8 mouse cellular contexts compared by ENCODE assay signal in the genomic region with DNA sequence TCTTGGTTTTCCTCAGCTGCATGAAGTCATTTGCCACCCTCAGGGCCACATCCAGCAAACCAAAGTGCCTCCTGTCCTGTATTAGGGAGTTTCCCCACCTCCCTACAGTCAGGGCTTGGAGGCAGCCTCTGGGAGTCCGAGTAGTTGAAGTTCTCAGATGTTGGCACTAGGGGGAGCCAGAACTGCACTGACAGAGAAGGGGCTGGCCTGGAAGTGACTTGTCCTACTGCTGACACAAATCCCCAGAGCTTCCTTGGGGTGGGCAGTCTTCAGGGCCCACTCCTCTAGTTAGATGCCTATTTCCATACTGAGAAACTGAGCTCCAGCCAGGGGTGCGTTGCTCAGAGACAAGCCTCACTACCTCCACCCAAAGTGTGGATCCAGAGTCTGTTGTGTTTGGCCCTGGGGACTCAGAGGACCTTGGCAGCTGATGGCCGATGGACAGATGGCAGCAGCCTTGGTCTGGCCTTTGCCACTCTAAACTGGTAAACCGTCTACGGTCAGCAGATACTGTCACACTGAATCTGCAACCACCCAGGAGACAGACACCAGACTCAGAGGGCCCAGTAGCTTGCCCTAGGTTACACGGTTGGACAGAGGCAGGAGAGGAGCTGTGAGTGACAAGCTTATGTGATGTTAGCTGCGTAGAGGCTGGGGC. TPM values are rescaled to one million over a fixed set of nuclear protein-coding genes. Genes with fewer than 3 reads are reported as not detected.
A peak's percentile ranks its signal among the peaks of the same experiment; 100 is the strongest.
DNase-seq lines count a peak whose midpoint lies in the region.

No protein-coding gene starts in this region.

- peak overlapping the region; percentile 11 for H3K4me3 ChIP-seq in megakaryocyte, embryonic 14.5 days (replicated peaks)

- peaks cover 2% of the 10 kb centered on the region for H3K27me3 ChIP-seq in megakaryocyte, embryonic 14.5 days (replicated peaks)

- intact Hi-C loops in left cerebral cortex, postnatal 10 days (cut with DNase I), result loop anchor here (1.0 kb wide), 1 partner anchor 57 kb away; no protein-coding TSS in a partner anchor

- peaks cover 94% of the 10 kb centered on the region for H3K4me1 ChIP-seq in megakaryocyte, embryonic 14.5 days

- H3K36me3 ChIP-seq in megakaryocyte, embryonic 14.5 days (replicated peaks; ENCODE audit: low read length), result peaks cover 42% of the 10 kb centered on the region

- DNase-seq in urinary bladder, adult 18-20 months (ENCODE audit: low spot score in 2 of 2), result peak; percentile 66 to 73
- DNase-seq in urinary bladder, postnatal 10 days (ENCODE audit: low spot score), result no peak
- peak; percentile 87 to 89 for DNase-seq in cerebellum, postnatal 14 days
- peak; percentile 77 for DNase-seq in gastrocnemius, postnatal 10 days
- DNase-seq in induced T-regulatory cell, adult 2 months (ENCODE audit: low read depth), result peak; percentile 89
- peak; percentile 63 to 84 for DNase-seq in left cerebral cortex, postnatal 10 days (ENCODE audit: extremely low spot score in 1 of 2, low spot score in 2 of 2)
- peak; percentile 63 for DNase-seq in spleen, adult 12 weeks (ENCODE audit: low spot score)

- no peaks in the 10 kb centered on the region for H3K9me3 ChIP-seq in megakaryocyte, embryonic 14.5 days

RNA-seq across cellular contexts. Expression of gene Ak1, which starts 10.3 kb away (rescaled TPM):
- total RNA-seq in gastrocnemius, postnatal 10 days (2021), result 1,000 to 10,000 TPM; 1,275 to 1,593 TPM
- 100 to 1,000 TPM; 156 TPM for total RNA-seq in left cerebral cortex, postnatal 10 days (2021)
- polyA plus RNA-seq in megakaryocyte, embryonic 14.5 days (2012; ENCODE audit: insufficient read depth, low replicate concordance), result 11.0 and 12.2 TPM in 2 replicates

RNA-seq across cellular contexts. Expression of gene Eng, which starts 14.5 kb away (rescaled TPM):
- total RNA-seq in gastrocnemius, postnatal 10 days (2021), result 10 to 100 TPM; 49.5 to 54.7 TPM
- 10 to 100 TPM; 24.9 to 25.2 TPM for total RNA-seq in left cerebral cortex, postnatal 10 days (2021)
- polyA plus RNA-seq in megakaryocyte, embryonic 14.5 days (2012; ENCODE audit: insufficient read depth, low replicate concordance), result 90.6 and 227 TPM in 2 replicates

RNA-seq across cellular contexts. Expression of gene St6galnac6, which starts 32.4 kb away (rescaled TPM):
- 10 to 100 TPM; 59.7 to 66.0 TPM for total RNA-seq in gastrocnemius, postnatal 10 days (2021)
- 100 to 1,000 TPM; 122 to 127 TPM for total RNA-seq in left cerebral cortex, postnatal 10 days (2021)
- polyA plus RNA-seq in megakaryocyte, embryonic 14.5 days (2012; ENCODE audit: insufficient read depth, low replicate concordance), result 36.4 and 40.9 TPM in 2 replicates

RNA-seq across cellular contexts. Expression of gene St6galnac4, which starts 45.0 kb away (rescaled TPM):
- 10 to 100 TPM; 31.7 to 42.6 TPM for total RNA-seq in gastrocnemius, postnatal 10 days (2021)
- total RNA-seq in left cerebral cortex, postnatal 10 days (2021), result 10 to 100 TPM; 32.3 to 32.6 TPM
- 16.3 and 18.9 TPM in 2 replicates for polyA plus RNA-seq in megakaryocyte, embryonic 14.5 days (2012; ENCODE audit: insufficient read depth, low replicate concordance)

RNA-seq across cellular contexts. Expression of gene 9430097D07Rik, which starts 56.4 kb away (rescaled TPM):
- total RNA-seq in gastrocnemius, postnatal 10 days (2021), result not detected
- 1 to 10 TPM in 1 of 2 experiments, under 1 TPM in 1; 0.81 to 1.2 TPM for total RNA-seq in left cerebral cortex, postnatal 10 days (2021)
- polyA plus RNA-seq in megakaryocyte, embryonic 14.5 days (2012; ENCODE audit: insufficient read depth, low replicate concordance), result not detected in 2 replicates

Comparison
In these comparisons a context has a peak if more than half of its experiments do, and no peak if none do; other contexts are left out.
1. RNA of gene Ak1, which starts 10.3 kb away (total RNA-seq): 1,275 to 1,593 TPM in gastrocnemius, postnatal 10 days; 156 TPM in left cerebral cortex, postnatal 10 days; every median in the first group is over 4 times any median in the second.